Mouse (Mus musculus) heart, postnatal 36 days (tissue): ENCODE measurements around the gene Akap14. TPM values are rescaled to one million over a fixed set of nuclear protein-coding genes. Genes with fewer than 3 reads are reported as not detected.
"Not testable (repeated sequence)": the region's sequence is repeated elsewhere in the genome, so short reads cannot be mapped to it uniquely, and the experiment has no call there.

ENCODE experiments used
- DNase-seq, 2 experiments: peaks; one replicate each; pipeline ENCODE4 v3.0.0; 2021 to 2022
- intact Hi-C: fragments of 180-260 bp; cut with DNase I; formaldehyde crosslinking; loops from one replicate; pipeline ENCODE4 v1.15.1; 2025
- total RNA-seq, 2 experiments: library from RNA; stranded (reverse); gene quantifications; 2 replicates each; pipeline ENCODE4 v1.2.3; 2021

The Akap14 gene
- total RNA-seq = not detected

GRCm38 (mm10) chrX:37168742-37169141 is at the start of gene Akap14:
Gene Akap14, minus strand, starts transcription at chrX:37168842.
- intact Hi-C loops = no loop called here
- no peak for DNase-seq

GRCm38 (mm10) chrX:37210941-37211340 is 42.3 kb upstream of the Akap14 start, which contains the start of gene Gm9:
Gene Gm9, minus strand, starts transcription at chrX:37211041.
- intact Hi-C loops = no loop called here
- no peak for DNase-seq

GRCm38 (mm10) chrX:37198676-37199075 is 30.0 kb upstream of the Akap14 start:
- intact Hi-C loops = no loop called here

GRCm38 (mm10) chrX:37191744-37192379 is 23.2 kb upstream of the Akap14 start:
- peak in 1 of 2 experiments; percentile 2 for DNase-seq
- intact Hi-C loops = loop anchor here (2.0 kb wide), 1 partner anchor 65 kb away; the partner anchor contains the start of gene Nkap

More at GRCm38 (mm10) chrX:37198676-37199075, 30.0 kb upstream of the Akap14 start:
- DNase-seq = no peak

GRCm38 (mm10) chrX:37191105-37191743 is 22.6 kb upstream of the Akap14 start, which contains the start of the genes Ndufa1 and Rnf113a1:
Gene Ndufa1, minus strand, starts transcription at chrX:37191163.
Gene Rnf113a1, plus strand, starts transcription at chrX:37191245.
- DNase-seq = peak; percentile 82
- intact Hi-C loops = loop anchor here (2.0 kb wide), 1 partner anchor 64 kb away; the partner anchor contains the start of gene Nkap

GRCm38 (mm10) chrX:37190755-37191104 is 22.1 kb upstream of the Akap14 start:
- intact Hi-C loops = loop anchor here (2.0 kb wide), 1 partner anchor 64 kb away; the partner anchor contains the start of gene Nkap
- no peak for DNase-seq

GRCm38 (mm10) chrX:37184401-37184800 is 15.8 kb upstream of the Akap14 start:
- intact Hi-C loops = not testable (repeated sequence)

GRCm38 (mm10) chrX:37167085-37167484 is 1.6 kb downstream of the Akap14 start:
- DNase-seq = peak; percentile 9
- intact Hi-C loops = no loop called here

More at GRCm38 (mm10) chrX:37184401-37184800, 15.8 kb upstream of the Akap14 start:
- DNase-seq = not testable (repeated sequence)

- DNase-seq = no peak
- intact Hi-C loops = no loop called here
These were observed 5.5 kb downstream of the Akap14 start for GRCm38 (mm10) chrX:37163115-37163514.

- intact Hi-C loops = no loop called here
- DNase-seq = no peak
These were observed 7.5 kb downstream of the Akap14 start for GRCm38 (mm10) chrX:37161169-37161568.

GRCm38 (mm10) chrX:37157839-37158238 is 10.8 kb downstream of the Akap14 start:
- intact Hi-C loops = no loop called here
- DNase-seq = no peak

- intact Hi-C loops = no loop called here
- no peak for DNase-seq
These were observed 23.7 kb downstream of the Akap14 start for GRCm38 (mm10) chrX:37144954-37145353.

- intact Hi-C loops, DNase-seq: not testable (repeated sequence)
These were observed 24.1 kb downstream of the Akap14 start for GRCm38 (mm10) chrX:37144498-37144897.

GRCm38 (mm10) chrX:37141732-37142131 is 26.9 kb downstream of the Akap14 start:
- intact Hi-C loops = no loop called here
- no peak for DNase-seq

- intact Hi-C loops = loop anchor here (2.0 kb wide), 2 partner anchors 16 to 64 kb away; partner anchors contain the start of genes Ndufa1, Rnf113a1 and Upf3b
These were observed 41.8 kb downstream of the Akap14 start, which contains the start of gene Nkap for GRCm38 (mm10) chrX:37126671-37127358. Gene Nkap, plus strand, starts transcription at chrX:37126795.

GRCm38 (mm10) chrX:37125511-37125910 is 43.1 kb downstream of the Akap14 start:
- DNase-seq = no peak
- intact Hi-C loops = no loop called here

More at GRCm38 (mm10) chrX:37126671-37127358, 41.8 kb downstream of the Akap14 start, which contains the start of gene Nkap:
- peak; percentile 73 to 75 for DNase-seq

- intact Hi-C loops = no loop called here
These were observed 48.4 kb downstream of the Akap14 start for GRCm38 (mm10) chrX:37120212-37120611.

GRCm38 (mm10) chrX:37119585-37119984 is 49.1 kb downstream of the Akap14 start:
- intact Hi-C loops = no loop called here
- DNase-seq = no peak

More at GRCm38 (mm10) chrX:37120212-37120611, 48.4 kb downstream of the Akap14 start:
- no peak for DNase-seq

GRCm38 (mm10) chrX:37117085-37117484 is 51.6 kb downstream of the Akap14 start:
- no peak for DNase-seq
- intact Hi-C loops = no loop called here

GRCm38 (mm10) chrX:37110881-37111193 is 57.8 kb downstream of the Akap14 start:
- intact Hi-C loops = loop anchor here (2.0 kb wide), 1 partner anchor 16 kb away; the partner anchor contains the start of gene Nkap
- no peak for DNase-seq
